Mouse (Mus musculus): ENCODE measurements around the gene Atp4b. TPM values are rescaled to one million over a fixed set of nuclear protein-coding genes. Genes with fewer than 3 reads are reported as not detected.

The Atp4b gene
- 0.13 TPM in 1 of 2 replicates, not detected in the other for polyA plus RNA-seq (2012; ENCODE audit: low replicate concordance)

GRCm38 (mm10) chr8:13396725-13397124, at the start of gene Atp4b:
TSS of gene Atp4b (minus strand) at chr8:13396825.

DNA sequence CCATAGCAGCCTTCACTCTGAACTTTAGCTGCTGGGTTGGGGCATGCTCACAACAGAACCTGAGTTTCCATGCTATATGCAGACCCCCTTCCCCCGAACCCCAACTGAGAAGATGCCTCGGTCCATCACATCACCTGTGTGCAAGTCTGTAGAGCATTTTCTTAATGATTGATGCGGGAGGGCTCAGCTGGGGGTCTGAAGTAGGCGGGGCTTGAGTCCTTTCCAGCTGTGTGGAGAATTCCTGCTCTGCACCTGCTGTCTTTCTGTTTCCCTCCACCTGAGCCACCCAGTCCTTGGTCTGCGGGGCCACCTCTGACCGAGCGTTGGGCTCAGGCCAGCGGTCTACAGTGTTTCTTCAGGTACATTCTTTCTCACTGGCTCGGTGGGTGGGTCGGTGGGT, 38.3 kb upstream of the Atp4b start, which contains the start of gene Tmem255b:
Gene Tmem255b (plus strand): TSS at position 301 of the 400 bp plus-strand sequence.

GRCm38 (mm10) chr8:13404666-13405131, 8.1 kb upstream of the Atp4b start, which contains the start of gene Grk1:
TSS of gene Grk1 (plus strand) at chr8:13405081.

GRCm38 (mm10) chr8:13338255-13338860, 58.3 kb downstream of the Atp4b start, which contains the start of gene Tfdp1:
TSS of gene Tfdp1 (plus strand) at chr8:13338751.

Other genes starting within 250 kb of the Atp4b start
- 115 and 382 TPM in 2 replicates for gene Lamp1, start 237.7 kb downstream of the Atp4b start, polyA plus RNA-seq (2012; ENCODE audit: low replicate concordance)
- gene Grtp1, start 196.2 kb downstream of the Atp4b start, polyA plus RNA-seq (2012; ENCODE audit: low replicate concordance) = 7.6 and 10.3 TPM in 2 replicates
- not detected in 2 replicates for gene Adprhl1, start 142.7 kb downstream of the Atp4b start, polyA plus RNA-seq (2012; ENCODE audit: low replicate concordance)
- gene Dcun1d2, start 108.7 kb downstream of the Atp4b start, polyA plus RNA-seq (2012; ENCODE audit: low replicate concordance) = 0.43 and 4.0 TPM in 2 replicates
- gene Tmco3, start 108.6 kb downstream of the Atp4b start, polyA plus RNA-seq (2012; ENCODE audit: low replicate concordance) = 4.4 and 13.1 TPM in 2 replicates
- 13.5 and 32.3 TPM in 2 replicates for gene Tfdp1, start 58.1 kb downstream of the Atp4b start, polyA plus RNA-seq (2012; ENCODE audit: low replicate concordance)
- gene Grk1, start 8.3 kb upstream of the Atp4b start, polyA plus RNA-seq (2012; ENCODE audit: low replicate concordance) = not detected in 2 replicates
- gene Tmem255b, start 38.4 kb upstream of the Atp4b start, polyA plus RNA-seq (2012; ENCODE audit: low replicate concordance) = not detected in 2 replicates
- 2.5 and 2.6 TPM in 2 replicates for gene Gas6, start 97.7 kb upstream of the Atp4b start, polyA plus RNA-seq (2012; ENCODE audit: low replicate concordance)
- 0.14 and 0.50 TPM in 2 replicates for gene 1700029H14Rik, start 165.6 kb upstream of the Atp4b start, polyA plus RNA-seq (2012; ENCODE audit: low replicate concordance)